Mouse (Mus musculus) intestine, embryonic 15.5 days (tissue): ENCODE data around the gene Ctdnep1. TPM values are rescaled to one million over a fixed set of nuclear protein-coding genes. Genes with fewer than 3 reads are reported as not detected.

ENCODE experiments used
- ATAC-seq: fragments of 200-750 bp; cut with Nextera tagmentation; 2 replicates; pipeline ENCODE4 v1.8.0; 2017; ENCODE audit warnings: moderate TSS enrichment, moderate library complexity
- H3K27ac ChIP-seq: fragments of 300-500 bp; sonication (generic); 2 replicates; pipeline ENCODE4 v1.5.1; 2015; ENCODE audit warnings: mild to moderate bottlenecking, inconsistent platforms
- H3K27me3 ChIP-seq: fragments of 300-500 bp; sonication (generic); replicated peaks from 2 replicates; pipeline ENCODE4 v1.6.1; 2015; ENCODE audit warnings: inconsistent platforms
- H3K36me3 ChIP-seq: fragments of 300-500 bp; sonication (generic); 2 replicates; pipeline ENCODE4 v1.6.1; 2015; ENCODE audit warnings: inconsistent platforms
- H3K4me1 ChIP-seq: fragments of 300-500 bp; sonication (generic); replicated peaks from 2 replicates; pipeline ENCODE4 v1.6.1; 2015; ENCODE audit warnings: inconsistent platforms
- H3K4me2 ChIP-seq: fragments of 300-500 bp; sonication (generic); replicated peaks from 2 replicates; pipeline ENCODE4 v1.6.1; 2015; ENCODE audit warnings: mild to moderate bottlenecking, inconsistent platforms
- H3K4me3 ChIP-seq: fragments of 300-500 bp; sonication (generic); replicated peaks from 2 replicates; pipeline ENCODE4 v1.5.1; 2015; ENCODE audit warnings: inconsistent platforms
- H3K9ac ChIP-seq: fragments of 300-500 bp; sonication (generic); 2 replicates; pipeline ENCODE4 v1.6.1; 2015; ENCODE audit warnings: inconsistent platforms
- H3K9me3 ChIP-seq: fragments of 300-500 bp; sonication (generic); 2 replicates; pipeline ENCODE4 v1.6.1; 2016; ENCODE audit warnings: inconsistent platforms
- WGBS: fragments of 180-500 bp; shearing (Covaris S2); methylation state at CpG from one replicate; pipeline ENCODE4 v1.1.7; 2015; 5-methylcytosine and 5-hydroxymethylcytosine counted together
- polyA plus RNA-seq: library from polyadenylated mRNA; unstranded; fragments of >200 nt; fragmentation: Nextera tagmentation; extraction: Ambion mirVana; gene quantifications from 2 replicates; pipeline ENCODE4 v1.2.1, GENCODE M21; 2015

The Ctdnep1 gene
- 23.2 and 26.3 TPM in 2 replicates for polyA plus RNA-seq

DNA sequence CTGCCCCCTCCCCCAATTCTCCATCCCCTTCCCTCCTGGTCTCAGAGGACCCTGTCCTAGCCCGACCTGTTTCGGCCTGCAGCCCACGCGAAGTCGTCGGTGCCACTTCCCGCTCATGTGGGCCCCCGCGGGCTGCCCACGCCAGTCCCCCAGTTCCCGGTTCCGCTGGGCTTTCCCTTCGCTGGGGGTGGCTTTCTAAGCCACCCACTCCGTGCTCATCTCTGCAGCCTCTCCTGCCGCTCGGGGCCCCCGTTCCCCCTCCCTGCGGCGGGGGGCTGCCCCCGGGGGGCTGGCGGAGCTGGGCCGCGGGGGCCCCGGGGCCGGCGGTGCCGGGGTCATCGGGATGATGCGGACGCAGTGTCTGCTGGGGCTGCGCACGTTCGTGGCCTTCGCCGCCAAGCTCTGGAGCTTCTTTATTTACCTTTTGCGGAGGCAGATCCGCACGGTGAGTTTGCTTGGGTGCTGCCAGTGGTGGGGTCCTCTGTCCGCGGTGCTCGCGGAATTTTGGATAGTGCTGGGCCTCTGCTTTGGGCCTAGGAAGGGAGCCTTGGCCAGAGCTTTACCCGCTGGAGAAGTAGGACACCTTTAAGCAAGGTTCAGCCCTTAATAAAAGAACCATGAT, at the start of gene Ctdnep1:
Ctdnep1 (plus strand) TSS at position 16 of the 622 bp plus-strand sequence.
- Histone ChIP-seq H3K27me3 (no peaks in the 10 kb centered on the region), H3K4me3 (peak within 1 kb of the TSS; percentile 99), H3K4me1 (peaks cover 16% of the 10 kb centered on the region), H3K9me3 (no peaks in the 10 kb centered on the region), H3K9ac (peak within 1 kb of the TSS; percentile 99), H3K4me2 (peak within 1 kb of the TSS; percentile 69), H3K27ac (peak within 1 kb of the TSS; percentile 100), H3K36me3 (peaks cover 23% of the 10 kb centered on the region)
- ATAC-seq: no peak
- 0% methylated on average over 42 of the region's 43 CpGs for WGBS

DNA sequence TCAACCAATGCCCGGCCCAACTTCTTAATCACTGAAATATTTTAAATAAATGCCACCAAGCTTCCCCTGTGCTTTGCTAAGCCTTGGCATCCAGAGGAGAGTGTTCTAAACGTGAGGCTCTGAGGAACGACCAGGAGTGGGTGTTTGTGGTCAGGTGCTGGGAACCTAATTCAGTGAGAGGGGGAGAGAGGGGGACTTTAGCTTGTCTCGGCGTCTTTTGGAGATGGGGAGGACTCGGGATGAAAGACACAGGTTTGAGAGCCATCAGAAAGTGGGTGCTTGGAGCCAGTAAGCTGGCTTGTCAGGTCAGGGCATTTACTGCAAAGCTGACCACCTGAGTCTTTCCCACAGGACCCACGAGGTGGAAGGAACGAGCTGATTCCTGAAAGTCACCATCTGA, 49.2 kb upstream of the Ctdnep1 start:
- WGBS: 70% methylated on average over 8 of the region's 8 CpGs
- peaks cover 25% of the 10 kb centered on the region for H3K4me1 ChIP-seq
- H3K27me3 ChIP-seq: 0 out of 2 replicates have a peak, but pooled peaks cover 3% of the 10 kb centered on the region
- H3K9ac ChIP-seq: no peak overlapping the region
- H3K4me3 ChIP-seq: no peak overlapping the region
- H3K4me2 ChIP-seq: no peak overlapping the region
- no peak for ATAC-seq
- no peaks in the 10 kb centered on the region for H3K9me3 ChIP-seq
- H3K36me3 ChIP-seq: no peaks in the 10 kb centered on the region
- no peak overlapping the region for H3K27ac ChIP-seq

DNA sequence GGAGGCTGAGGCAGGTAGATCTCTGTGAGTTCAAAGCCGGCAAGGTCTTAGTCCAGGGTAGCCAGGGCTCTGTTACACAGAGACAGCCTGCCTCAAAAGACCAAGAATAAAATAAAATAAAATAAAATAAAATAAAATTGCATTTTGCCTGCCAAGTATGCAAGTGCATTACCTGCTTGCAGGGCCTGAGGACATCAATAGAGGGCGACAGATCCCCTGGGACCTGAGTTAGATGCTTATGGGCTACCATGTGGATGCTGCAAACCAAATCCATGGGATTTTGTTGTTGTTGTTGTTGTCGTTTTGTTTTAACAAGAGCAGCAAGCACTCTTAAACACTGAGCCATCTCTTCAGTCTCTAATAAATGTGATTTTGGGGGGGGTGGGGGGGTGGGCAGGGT, 48.7 kb upstream of the Ctdnep1 start:
- Histone ChIP-seq H3K4me2 (no peak overlapping the region), H3K27ac (no peak overlapping the region), H3K36me3 (no peaks in the 10 kb centered on the region), H3K9ac (no peak overlapping the region), H3K4me1 (peaks cover 30% of the 10 kb centered on the region), H3K4me3 (no peak overlapping the region), H3K9me3 (no peaks in the 10 kb centered on the region), H3K27me3 (0 out of 2 replicates have a peak, but pooled peaks cover 3% of the 10 kb centered on the region)
- 46% methylated on average over 3 of the region's 3 CpGs for WGBS
- ATAC-seq: no peak

DNA sequence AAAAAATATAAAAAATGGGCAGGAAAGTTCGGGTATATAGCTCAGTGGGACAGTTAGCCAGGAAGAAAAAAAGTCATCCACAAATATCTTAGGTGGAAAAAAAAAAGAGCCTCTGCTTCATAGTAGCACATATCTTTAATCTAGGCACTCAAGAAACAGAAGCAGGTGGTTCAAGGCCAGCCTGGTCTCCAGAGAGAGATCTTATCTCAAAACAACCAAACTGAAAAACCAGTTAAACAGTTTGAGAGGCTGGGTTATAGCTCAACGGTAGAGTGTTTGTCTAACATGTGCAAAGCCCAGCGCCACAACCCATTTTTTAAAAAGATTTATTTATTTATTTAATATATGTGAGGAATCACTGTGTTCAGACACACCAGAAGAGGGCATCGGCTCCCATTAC, 47.9 kb upstream of the Ctdnep1 start:
- Histone ChIP-seq H3K9me3 (no peaks in the 10 kb centered on the region), H3K27me3 (peaks cover 8% of the 10 kb centered on the region; the same call in 1 of the 2 replicates), H3K4me3 (no peak overlapping the region), H3K4me1 (peaks cover 34% of the 10 kb centered on the region), H3K36me3 (no peaks in the 10 kb centered on the region), H3K27ac (no peak overlapping the region), H3K9ac (no peak overlapping the region), H3K4me2 (no peak overlapping the region)
- ATAC-seq: no peak
- 66% methylated on average over 4 of the region's 4 CpGs for WGBS

DNA sequence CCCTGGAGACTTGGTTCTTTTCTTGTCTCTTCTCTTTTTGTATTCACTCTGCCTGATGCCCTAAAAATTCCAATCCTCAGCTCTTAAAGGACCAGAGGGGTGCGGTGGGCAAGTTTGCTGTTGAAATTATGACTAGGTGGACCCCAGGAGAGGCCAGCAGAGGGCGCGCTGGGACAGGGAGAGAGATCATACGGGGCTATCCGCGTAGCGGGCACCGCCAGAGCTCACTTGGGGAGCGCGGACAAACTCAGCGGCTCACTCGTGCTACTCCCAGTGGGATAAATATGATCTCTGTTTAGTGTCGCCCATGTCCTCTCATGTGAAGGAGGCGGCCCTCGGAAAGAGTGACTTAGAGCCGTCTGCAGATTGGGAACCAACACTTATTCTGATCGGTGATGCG, 46.8 kb upstream of the Ctdnep1 start:
- H3K27me3 ChIP-seq: peaks cover 8% of the 10 kb centered on the region; the same call in 1 of the 2 replicates
- H3K4me3 ChIP-seq: peak overlapping the region; percentile 22
- peak; percentile 63 for ATAC-seq
- no peak overlapping the region for H3K27ac ChIP-seq
- 1% methylated on average over 18 of the region's 18 CpGs for WGBS
- no peak overlapping the region for H3K9ac ChIP-seq
- peaks cover 37% of the 10 kb centered on the region for H3K4me1 ChIP-seq
- H3K4me2 ChIP-seq: peak overlapping the region; percentile 60
- no peaks in the 10 kb centered on the region for H3K9me3 ChIP-seq
- no peaks in the 10 kb centered on the region for H3K36me3 ChIP-seq

DNA sequence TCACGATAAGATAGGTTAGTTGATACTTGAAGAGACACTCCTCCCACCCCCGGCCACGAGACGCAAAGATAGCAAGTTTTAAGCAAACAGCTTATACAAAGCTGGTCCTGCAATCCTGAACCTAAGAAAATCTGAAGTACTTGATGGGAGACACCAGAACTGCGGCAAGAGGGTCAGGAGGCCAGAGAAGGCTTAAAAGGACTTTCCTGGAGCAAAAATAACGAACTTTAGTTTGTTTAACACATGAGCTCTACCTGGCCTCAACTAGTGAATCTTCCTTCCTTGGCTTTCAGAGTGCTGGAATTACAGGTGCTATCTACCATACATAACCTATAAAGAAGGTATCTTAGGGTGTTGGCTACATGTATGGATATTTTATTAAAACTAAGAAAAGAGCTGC, 46.3 kb upstream of the Ctdnep1 start:
- peak overlapping the region; percentile 100 for H3K4me2 ChIP-seq
- no peak overlapping the region for H3K9ac ChIP-seq
- 12% methylated on average over 6 of the region's 6 CpGs for WGBS
- H3K27me3 ChIP-seq: peaks cover 8% of the 10 kb centered on the region; the same call in 1 of the 2 replicates
- no peak for ATAC-seq
- H3K27ac ChIP-seq: no peak overlapping the region
- no peaks in the 10 kb centered on the region for H3K9me3 ChIP-seq
- H3K4me3 ChIP-seq: no peak overlapping the region
- H3K4me1 ChIP-seq: peaks cover 37% of the 10 kb centered on the region
- H3K36me3 ChIP-seq: no peaks in the 10 kb centered on the region

DNA sequence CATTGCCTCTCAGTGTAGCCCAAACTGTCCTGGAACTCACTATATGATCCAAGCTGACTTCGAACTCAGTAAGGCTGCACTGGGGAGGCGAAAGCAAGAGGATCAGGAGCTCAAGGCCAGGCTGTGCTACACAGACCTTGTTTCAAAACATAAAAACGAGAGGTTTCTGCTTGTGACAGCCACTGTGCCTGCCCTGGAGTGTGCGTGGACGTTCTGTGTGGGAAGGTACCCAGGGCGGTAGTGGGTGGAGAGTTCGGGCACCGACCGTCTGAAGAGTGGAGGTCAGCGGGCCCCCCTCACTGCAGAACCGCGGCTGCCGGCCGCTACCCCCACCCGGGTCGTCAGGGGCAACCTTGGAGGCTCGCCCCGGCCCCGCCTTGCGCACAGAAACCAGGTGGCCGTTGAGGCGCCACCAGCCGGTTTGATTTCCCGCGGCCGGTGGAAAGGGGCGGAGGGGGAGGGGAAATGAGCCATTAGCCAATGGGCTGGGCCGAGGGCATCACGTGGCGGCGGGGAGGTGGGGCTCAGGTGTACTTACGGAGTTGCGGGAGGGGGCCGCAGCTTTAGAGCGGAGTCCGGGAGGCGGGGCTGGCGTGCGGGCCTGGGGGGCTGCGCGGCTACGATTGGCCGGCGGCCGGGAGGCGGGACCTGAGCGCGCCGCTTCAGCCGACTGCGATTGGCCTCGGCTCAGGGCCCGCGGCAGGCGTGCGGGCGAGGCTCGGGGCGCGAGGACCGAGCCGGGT, 45.6 kb upstream of the Ctdnep1 start, which contains the start of gene Ybx2:
Ybx2 (plus strand) TSS at position 660 of the 743 bp plus-strand sequence.
- Histone ChIP-seq H3K27ac (0 out of 2 replicates have a peak within 1 kb of the TSS, but pooled peaks have one; percentile 13), H3K9me3 (no peaks in the 10 kb centered on the region)
- WGBS: 1% methylated on average over 54 of the region's 62 CpGs

DNA sequence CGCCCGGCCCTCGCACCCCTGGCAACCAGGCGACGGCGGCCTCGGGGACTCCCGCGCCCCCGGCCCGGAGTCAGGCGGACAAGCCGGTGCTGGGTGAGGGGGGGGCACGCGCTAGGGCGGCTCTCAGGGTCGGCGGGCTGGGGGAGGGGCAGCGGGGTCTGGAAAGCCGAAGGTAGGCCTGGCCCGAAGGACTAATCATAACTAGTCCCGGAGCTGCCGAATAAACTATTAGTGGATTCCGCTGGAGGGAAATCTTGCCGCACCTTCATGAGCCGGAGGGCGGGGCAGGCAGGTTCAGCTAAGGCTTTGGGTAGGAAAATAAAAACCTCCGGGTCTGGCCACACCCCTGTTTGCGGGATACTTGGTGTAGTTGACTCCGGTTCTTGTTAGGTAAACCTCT, 44.8 kb upstream of the Ctdnep1 start:
- H3K9ac ChIP-seq: peak overlapping the region; percentile 52
- WGBS: under 1% methylated on average over 21 of the region's 30 CpGs
- H3K4me3 ChIP-seq: peak overlapping the region; percentile 54
- ATAC-seq: peak; percentile 26
- no peak overlapping the region for H3K27ac ChIP-seq
- H3K4me2 ChIP-seq: peak overlapping the region; percentile 100
- H3K36me3 ChIP-seq: no peaks in the 10 kb centered on the region
- H3K27me3 ChIP-seq: peaks cover 8% of the 10 kb centered on the region; the same call in 1 of the 2 replicates
- peaks cover 37% of the 10 kb centered on the region for H3K4me1 ChIP-seq
- no peaks in the 10 kb centered on the region for H3K9me3 ChIP-seq

More for the DNA sequence above, 45.6 kb upstream of the Ctdnep1 start, which contains the start of gene Ybx2:
- H3K9ac ChIP-seq: peak within 1 kb of the TSS; percentile 52
- peaks cover 37% of the 10 kb centered on the region for H3K4me1 ChIP-seq
- peak within 1 kb of the TSS; percentile 54 for H3K4me3 ChIP-seq
- H3K36me3 ChIP-seq: no peaks in the 10 kb centered on the region
- peaks cover 8% of the 10 kb centered on the region; the same call in 1 of the 2 replicates for H3K27me3 ChIP-seq
- H3K4me2 ChIP-seq: peak within 1 kb of the TSS; percentile 100
- peak; percentile 90 for ATAC-seq

DNA sequence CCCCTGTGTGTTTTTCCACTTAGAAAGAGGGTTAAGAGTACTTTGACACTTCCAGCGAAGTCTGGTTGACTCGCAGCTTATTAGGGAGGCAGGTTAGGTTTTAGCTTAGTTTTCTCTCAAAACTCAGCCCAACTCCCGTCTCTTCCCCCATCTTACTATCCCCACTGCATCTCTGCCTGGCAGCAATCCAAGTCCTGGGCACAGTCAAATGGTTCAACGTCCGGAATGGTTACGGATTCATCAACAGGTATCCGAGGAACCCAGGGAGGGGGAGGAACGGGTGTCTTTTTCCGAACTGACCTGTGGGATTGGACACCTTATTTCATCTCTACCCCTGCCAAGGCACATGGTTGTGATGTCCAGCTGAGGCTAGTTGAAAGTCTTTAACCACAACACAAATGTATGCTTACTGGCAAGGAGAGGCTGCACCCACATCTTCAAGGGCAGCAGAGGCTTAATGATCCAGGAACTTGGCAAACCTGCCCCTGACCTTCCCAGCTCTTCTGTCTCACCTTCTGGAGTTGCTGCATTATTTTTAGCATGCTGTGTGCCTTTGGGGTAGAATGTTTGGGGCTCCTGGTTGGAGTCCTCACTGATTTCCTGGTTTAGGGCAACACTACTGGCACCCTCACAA, 44.1 kb upstream of the Ctdnep1 start:
- H3K4me3 ChIP-seq: peak overlapping the region; percentile 54
- H3K4me2 ChIP-seq: peak overlapping the region; percentile 100
- peak overlapping the region; percentile 52 for H3K9ac ChIP-seq
- no peak for ATAC-seq
- H3K27me3 ChIP-seq: peaks cover 8% of the 10 kb centered on the region; the same call in 1 of the 2 replicates
- H3K4me1 ChIP-seq: peaks cover 37% of the 10 kb centered on the region
- no peaks in the 10 kb centered on the region for H3K36me3 ChIP-seq
- H3K9me3 ChIP-seq: no peaks in the 10 kb centered on the region
- peak overlapping the region; percentile 14; the same call in 1 of the 2 replicates for H3K27ac ChIP-seq
- WGBS: 33% methylated on average over 9 of the region's 9 CpGs

DNA sequence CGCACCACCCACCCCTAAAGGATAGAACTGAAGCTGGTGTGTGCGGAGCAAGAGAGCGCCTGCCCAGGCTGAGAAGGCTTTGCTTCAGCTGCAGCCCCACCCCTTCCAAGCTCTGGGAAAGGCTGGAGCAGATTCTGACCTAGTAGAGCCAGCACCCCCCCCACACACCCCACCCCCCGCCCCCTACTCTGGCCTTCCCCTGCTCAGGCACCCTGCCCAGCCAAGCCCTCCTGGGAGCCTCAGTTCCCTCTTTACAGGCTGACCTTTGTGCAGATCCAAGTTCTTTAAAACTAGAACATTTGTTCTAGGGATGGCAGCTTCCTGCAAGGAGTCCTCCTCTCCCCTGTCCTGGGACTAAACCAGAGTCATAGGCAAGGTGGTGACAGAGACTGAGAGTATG, 43.6 kb upstream of the Ctdnep1 start:
- peak overlapping the region; percentile 100; the same call in 1 of the 2 replicates for H3K4me2 ChIP-seq
- no peak overlapping the region; the same call in 1 of the 2 replicates for H3K4me3 ChIP-seq
- 30% methylated on average over 4 of the region's 4 CpGs for WGBS
- ATAC-seq: no peak
- H3K27ac ChIP-seq: peak overlapping the region; percentile 14; the same call in 1 of the 2 replicates
- H3K4me1 ChIP-seq: peaks cover 37% of the 10 kb centered on the region
- no peak overlapping the region for H3K9ac ChIP-seq
- H3K9me3 ChIP-seq: no peaks in the 10 kb centered on the region
- no peaks in the 10 kb centered on the region for H3K36me3 ChIP-seq
- H3K27me3 ChIP-seq: peaks cover 8% of the 10 kb centered on the region; the same call in 1 of the 2 replicates

DNA sequence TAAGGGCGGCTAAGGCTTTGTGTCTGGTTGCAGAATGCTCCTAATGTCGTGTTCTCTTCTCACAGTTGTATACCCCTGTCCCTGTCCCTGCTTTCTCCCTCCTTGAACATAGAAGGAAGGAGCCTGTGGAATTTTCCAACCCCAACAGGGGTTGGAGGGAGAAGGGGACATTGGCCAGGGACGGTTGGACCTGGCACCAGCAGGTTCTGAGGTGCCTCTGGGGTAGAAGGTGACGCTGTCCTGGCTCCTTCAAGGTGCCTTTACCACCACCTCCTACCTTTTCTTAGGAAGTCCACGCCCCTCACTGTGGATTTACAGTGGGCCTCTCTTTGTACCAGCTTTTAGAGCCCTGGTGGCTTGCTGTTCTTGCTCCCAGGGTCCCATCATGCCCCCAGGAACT, 43.1 kb upstream of the Ctdnep1 start:
- ATAC-seq: no peak
- Histone ChIP-seq H3K4me3 (no peak overlapping the region), H3K9me3 (no peaks in the 10 kb centered on the region), H3K36me3 (no peaks in the 10 kb centered on the region), H3K27me3 (peaks cover 8% of the 10 kb centered on the region; the same call in 1 of the 2 replicates), H3K9ac (no peak overlapping the region), H3K4me2 (peak overlapping the region; percentile 100; the same call in 1 of the 2 replicates), H3K27ac (no peak overlapping the region), H3K4me1 (peaks cover 37% of the 10 kb centered on the region)
- WGBS: 76% methylated on average over 5 of the region's 5 CpGs
